Mouse (Mus musculus) forebrain, embryonic 13.5 days (tissue): ENCODE results near the gene Clca3a1. TPM values are rescaled to one million over a fixed set of nuclear protein-coding genes. Genes with fewer than 3 reads are reported as not detected.

Source experiments
- ATAC-seq: fragments of 200-750 bp; cut with Nextera tagmentation; 2 replicates; pipeline ENCODE4 v1.8.0; 2017
- H3K27ac ChIP-seq: fragments of 300-500 bp; sonication (generic); 2 replicates; pipeline ENCODE4 v1.5.1; 2015; ENCODE audit warnings: inconsistent platforms, mild to moderate bottlenecking, moderate library complexity
- H3K27me3 ChIP-seq: fragments of 300-500 bp; sonication (generic); 2 replicates; pipeline ENCODE4 v1.6.1; 2015; ENCODE audit warnings: mild to moderate bottlenecking, inconsistent platforms
- H3K36me3 ChIP-seq: fragments of 300-500 bp; sonication (generic); 2 replicates; pipeline ENCODE4 v1.6.1; 2015; ENCODE audit warnings: mild to moderate bottlenecking, inconsistent platforms; ENCODE audit not compliant: poor library complexity, severe bottlenecking
- H3K4me1 ChIP-seq: fragments of 300-500 bp; sonication (generic); 2 replicates; pipeline ENCODE4 v1.6.1; 2015; ENCODE audit warnings: inconsistent platforms
- H3K4me2 ChIP-seq: fragments of 300-500 bp; sonication (generic); 2 replicates; pipeline ENCODE4 v1.6.1; 2015; ENCODE audit warnings: inconsistent platforms, mild to moderate bottlenecking, moderate library complexity
- H3K4me3 ChIP-seq: fragments of 300-500 bp; sonication (generic); 2 replicates; pipeline ENCODE4 v1.5.1; 2015; ENCODE audit warnings: mild to moderate bottlenecking, inconsistent platforms
- H3K9ac ChIP-seq: fragments of 300-500 bp; sonication (generic); 2 replicates; pipeline ENCODE4 v1.6.1; 2015; ENCODE audit warnings: mild to moderate bottlenecking, inconsistent platforms
- H3K9me3 ChIP-seq: fragments of 300-500 bp; sonication (generic); replicated peaks from 2 replicates; pipeline ENCODE4 v1.6.1; 2016; ENCODE audit warnings: inconsistent platforms
- WGBS: fragments of 180-500 bp; shearing (Covaris S2); methylation state at CpG from one replicate; pipeline ENCODE4 v1.1.7; 2015; 5-methylcytosine and 5-hydroxymethylcytosine counted together
- polyA plus RNA-seq: library from polyadenylated mRNA; unstranded; fragments of >200 nt; fragmentation: Nextera tagmentation; extraction: Ambion mirVana; gene quantifications from 2 replicates; pipeline ENCODE4 v1.2.1, GENCODE M21; 2015

Clca3a1 gene
- polyA plus RNA-seq, 1 experiment from 2014 or later = 0.12 TPM

GRCm38 (mm10) chr3:144715901-144716300 lies 44.9 kb downstream of the Clca3a1 start:
- no peak overlapping the region for H3K4me3 ChIP-seq
- no peak overlapping the region for H3K9ac ChIP-seq
- ATAC-seq = no peak
- H3K27me3 ChIP-seq = no peaks in the 10 kb centered on the region
- WGBS = 74% methylated on average over 9 of the region's 9 CpGs
- peaks cover 11% of the 10 kb centered on the region for H3K36me3 ChIP-seq
- H3K4me2 ChIP-seq = no peak overlapping the region
- H3K9me3 ChIP-seq = no peaks in the 10 kb centered on the region
- H3K4me1 ChIP-seq = peaks cover 48% of the 10 kb centered on the region
- H3K27ac ChIP-seq = no peak overlapping the region

- H3K9ac ChIP-seq = no peak overlapping the region
- no peak overlapping the region for H3K27ac ChIP-seq
- H3K4me2 ChIP-seq = no peak overlapping the region
- no peaks in the 10 kb centered on the region for H3K9me3 ChIP-seq
- peaks cover 46% of the 10 kb centered on the region for H3K4me1 ChIP-seq
- no peak overlapping the region for H3K4me3 ChIP-seq
- no peaks in the 10 kb centered on the region for H3K27me3 ChIP-seq
- WGBS = 82% methylated on average over 7 of the region's 7 CpGs
- H3K36me3 ChIP-seq = peaks cover 11% of the 10 kb centered on the region
- no peak for ATAC-seq
Observed at GRCm38 (mm10) chr3:144715033-144715432, 45.7 kb downstream of the Clca3a1 start.

GRCm38 (mm10) chr3:144714606-144715005 lies 46.2 kb downstream of the Clca3a1 start:
- Histone ChIP-seq H3K27ac (no peak overlapping the region), H3K4me3 (no peak overlapping the region), H3K27me3 (no peaks in the 10 kb centered on the region), H3K9me3 (no peaks in the 10 kb centered on the region), H3K4me2 (no peak overlapping the region), H3K36me3 (peaks cover 11% of the 10 kb centered on the region), H3K9ac (no peak overlapping the region), H3K4me1 (peaks cover 46% of the 10 kb centered on the region)
- ATAC-seq = no peak
- WGBS = 89% methylated on average over 8 of the region's 8 CpGs

GRCm38 (mm10) chr3:144714126-144714525 lies 46.7 kb downstream of the Clca3a1 start:
- ATAC-seq = no peak
- Histone ChIP-seq H3K4me1 (peaks cover 43% of the 10 kb centered on the region), H3K9ac (no peak overlapping the region), H3K27me3 (no peaks in the 10 kb centered on the region), H3K4me3 (no peak overlapping the region), H3K36me3 (peaks cover 13% of the 10 kb centered on the region), H3K27ac (0 out of 2 replicates have a peak overlapping the region, but pooled peaks have one; percentile 10), H3K9me3 (no peaks in the 10 kb centered on the region), H3K4me2 (no peak overlapping the region)
- 47% methylated on average over 7 of the region's 7 CpGs for WGBS

GRCm38 (mm10) chr3:144711607-144712206 lies 49.1 kb downstream of the Clca3a1 start:
- no peak overlapping the region for H3K9ac ChIP-seq
- H3K4me2 ChIP-seq = no peak overlapping the region
- 60% methylated on average over 6 of the region's 6 CpGs for WGBS
- no peaks in the 10 kb centered on the region for H3K9me3 ChIP-seq
- H3K27me3 ChIP-seq = no peaks in the 10 kb centered on the region
- H3K4me3 ChIP-seq = no peak overlapping the region
- no peak overlapping the region for H3K27ac ChIP-seq
- H3K36me3 ChIP-seq = peaks cover 31% of the 10 kb centered on the region
- H3K4me1 ChIP-seq = peaks cover 22% of the 10 kb centered on the region
- ATAC-seq = peak; percentile 63

- Histone ChIP-seq H3K36me3 (peaks cover 42% of the 10 kb centered on the region), H3K4me2 (no peak overlapping the region), H3K4me3 (no peak overlapping the region), H3K4me1 (0 out of 2 replicates have a peak, but pooled peaks cover 3% of the 10 kb centered on the region), H3K27me3 (no peaks in the 10 kb centered on the region), H3K27ac (no peak overlapping the region), H3K9me3 (no peaks in the 10 kb centered on the region), H3K9ac (no peak overlapping the region)
- 92% methylated on average over 5 of the region's 5 CpGs for WGBS
- no peak for ATAC-seq
Observed at GRCm38 (mm10) chr3:144708612-144709011, 52.2 kb downstream of the Clca3a1 start.

- Histone ChIP-seq H3K9ac (no peak overlapping the region), H3K36me3 (peaks cover 45% of the 10 kb centered on the region), H3K9me3 (no peaks in the 10 kb centered on the region), H3K4me1 (no peaks in the 10 kb centered on the region), H3K4me3 (no peak overlapping the region), H3K27ac (no peak overlapping the region), H3K27me3 (no peaks in the 10 kb centered on the region), H3K4me2 (no peak overlapping the region)
- WGBS = 90% methylated on average over 6 of the region's 6 CpGs
- ATAC-seq = no peak
Observed at GRCm38 (mm10) chr3:144703959-144704358, 56.8 kb downstream of the Clca3a1 start.

GRCm38 (mm10) chr3:144698790-144699433 lies 61.9 kb downstream of the Clca3a1 start:
- no peak overlapping the region for H3K9ac ChIP-seq
- ATAC-seq = no peak
- H3K9me3 ChIP-seq = no peaks in the 10 kb centered on the region
- no peaks in the 10 kb centered on the region for H3K4me1 ChIP-seq
- no peaks in the 10 kb centered on the region for H3K27me3 ChIP-seq
- 90% methylated on average over 5 of the region's 5 CpGs for WGBS
- H3K4me3 ChIP-seq = no peak overlapping the region
- H3K4me2 ChIP-seq = no peak overlapping the region
- H3K27ac ChIP-seq = no peak overlapping the region
- H3K36me3 ChIP-seq = peaks cover 55% of the 10 kb centered on the region

- H3K9me3 ChIP-seq = no peaks in the 10 kb centered on the region
- no peak overlapping the region for H3K4me2 ChIP-seq
- no peak for ATAC-seq
- no peaks in the 10 kb centered on the region for H3K4me1 ChIP-seq
- no peaks in the 10 kb centered on the region for H3K27me3 ChIP-seq
- peaks cover 56% of the 10 kb centered on the region for H3K36me3 ChIP-seq
- no peak overlapping the region for H3K9ac ChIP-seq
- H3K27ac ChIP-seq = no peak overlapping the region
- H3K4me3 ChIP-seq = no peak overlapping the region
- WGBS = 84% methylated on average over 3 of the region's 3 CpGs
Observed at GRCm38 (mm10) chr3:144697942-144698341, 62.8 kb downstream of the Clca3a1 start.

- Histone ChIP-seq H3K36me3 (peaks cover 56% of the 10 kb centered on the region), H3K9me3 (no peaks in the 10 kb centered on the region), H3K4me1 (no peaks in the 10 kb centered on the region), H3K9ac (no peak overlapping the region), H3K27me3 (no peaks in the 10 kb centered on the region), H3K4me2 (no peak overlapping the region), H3K4me3 (no peak overlapping the region), H3K27ac (no peak overlapping the region)
- ATAC-seq = no peak
- WGBS = 78% methylated on average over 5 of the region's 5 CpGs
Observed at GRCm38 (mm10) chr3:144697154-144697553, 63.6 kb downstream of the Clca3a1 start.

GRCm38 (mm10) chr3:144694941-144695340 lies 65.8 kb downstream of the Clca3a1 start:
- H3K4me1 ChIP-seq = no peaks in the 10 kb centered on the region
- no peak overlapping the region for H3K4me2 ChIP-seq
- no peak for ATAC-seq
- no peaks in the 10 kb centered on the region for H3K9me3 ChIP-seq
- WGBS = 92% methylated on average over 7 of the region's 7 CpGs
- H3K36me3 ChIP-seq = peaks cover 57% of the 10 kb centered on the region
- H3K27ac ChIP-seq = no peak overlapping the region
- no peak overlapping the region for H3K9ac ChIP-seq
- H3K4me3 ChIP-seq = no peak overlapping the region
- no peaks in the 10 kb centered on the region for H3K27me3 ChIP-seq

GRCm38 (mm10) chr3:144694040-144694439 lies 66.7 kb downstream of the Clca3a1 start:
- no peak overlapping the region for H3K9ac ChIP-seq
- H3K9me3 ChIP-seq = no peaks in the 10 kb centered on the region
- 96% methylated on average over 10 of the region's 10 CpGs for WGBS
- H3K4me2 ChIP-seq = no peak overlapping the region
- H3K27me3 ChIP-seq = no peaks in the 10 kb centered on the region
- H3K4me3 ChIP-seq = no peak overlapping the region
- ATAC-seq = no peak
- no peaks in the 10 kb centered on the region for H3K4me1 ChIP-seq
- peaks cover 59% of the 10 kb centered on the region for H3K36me3 ChIP-seq
- H3K27ac ChIP-seq = no peak overlapping the region

GRCm38 (mm10) chr3:144692052-144692451 lies 68.7 kb downstream of the Clca3a1 start:
- Histone ChIP-seq H3K4me2 (no peak overlapping the region), H3K27me3 (no peaks in the 10 kb centered on the region), H3K36me3 (peaks cover 60% of the 10 kb centered on the region), H3K4me3 (no peak overlapping the region), H3K4me1 (no peaks in the 10 kb centered on the region), H3K9ac (no peak overlapping the region), H3K27ac (no peak overlapping the region), H3K9me3 (no peaks in the 10 kb centered on the region)
- ATAC-seq = peak; percentile 67
- WGBS = 57% methylated on average over 3 of the region's 3 CpGs
